In the genomic region with DNA sequence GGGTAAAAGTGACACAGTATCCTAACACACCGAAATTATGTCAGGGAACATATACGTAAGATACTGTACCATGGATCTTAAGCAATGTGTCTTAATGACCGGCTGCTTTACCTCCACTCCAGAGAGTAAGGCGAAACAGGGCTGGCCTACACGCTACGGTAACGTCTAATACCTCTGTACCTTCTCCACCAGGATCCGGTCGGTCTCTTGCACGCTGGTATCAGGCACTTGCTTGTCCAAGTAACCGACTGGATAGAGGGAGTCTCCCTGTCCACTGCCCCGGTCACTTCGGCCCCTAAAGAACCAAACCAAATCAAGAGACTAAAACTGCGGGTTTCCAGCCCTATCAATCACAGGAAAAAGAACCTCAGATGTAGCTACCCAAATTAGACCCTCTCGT, we compare ENCODE assay signal across 8 mouse cellular contexts. TPM values are rescaled to one million over a fixed set of nuclear protein-coding genes. Genes with fewer than 3 reads are reported as not detected.
DNase-seq lines count a peak whose midpoint lies in the region; ATAC-seq and TF ChIP-seq lines count a peak whose summit lies in the region.

No protein-coding gene starts in this region.

- ATAC-seq in heart, embryonic 13.5 days (ENCODE audit: extremely low read depth, insufficient number of reproducible peaks, low FRiP score, low TSS enrichment): no peak
- ATAC-seq in intestine, embryonic 15.5 days: peak; percentile 62
- ATAC-seq in midbrain, embryonic 15.5 days (replicated peaks): peak; percentile 61

- in situ Hi-C loops in ES-E14 (cut with MboI; ENCODE audit: low sequenced_read_pairs in 2 of 2, unreplicated experiment in 2 of 2): no loop called here

- H3K36me3 ChIP-seq in heart, embryonic 13.5 days: peaks cover 36% of the 10 kb centered on the region
- peaks cover 9% of the 10 kb centered on the region for H3K36me3 ChIP-seq in ES-E14 (ENCODE audit: control insufficient read depth, insufficient read depth, low read length, poor library complexity, severe bottlenecking)
- H3K36me3 ChIP-seq in intestine, embryonic 15.5 days: peaks cover 11% of the 10 kb centered on the region; the same call in 1 of the 2 replicates
- peaks cover 19% of the 10 kb centered on the region; the same call in 1 of the 2 replicates for H3K36me3 ChIP-seq in midbrain, embryonic 15.5 days (replicated peaks)

- H3K4me1 ChIP-seq in heart, embryonic 13.5 days: peaks cover 16% of the 10 kb centered on the region
- peaks cover 0 to 7% of the 10 kb centered on the region in 2 experiments; a peak in 2 of 4 replicates for H3K4me1 ChIP-seq in ES-E14 (ENCODE audit: control insufficient read depth in 2 of 2, insufficient read depth in 2 of 2, low read length in 2 of 2, poor library complexity in 1 of 2)
- H3K4me1 ChIP-seq in embryonic fibroblast, embryonic 13.5 days (ENCODE audit: control insufficient read depth, insufficient read depth, low read length): peaks cover 2% of the 10 kb centered on the region; the same call in 1 of the 2 replicates
- H3K4me1 ChIP-seq in intestine, embryonic 15.5 days (replicated peaks): peaks cover 5% of the 10 kb centered on the region; the same call in 1 of the 2 replicates
- H3K4me1 ChIP-seq in midbrain, embryonic 15.5 days: peaks cover 16% of the 10 kb centered on the region

- H3K4me2 ChIP-seq in heart, embryonic 13.5 days: peak overlapping the region; percentile 77
- H3K4me2 ChIP-seq in intestine, embryonic 15.5 days (replicated peaks): peak overlapping the region; percentile 85
- H3K4me2 ChIP-seq in midbrain, embryonic 15.5 days: peak overlapping the region; percentile 88

- 15% methylated on average over 15 of the region's 15 CpGs for WGBS in heart, embryonic 13.5 days
- WGBS in intestine, embryonic 15.5 days: 17% methylated on average over 15 of the region's 15 CpGs
- WGBS in midbrain, embryonic 15.5 days: 22% methylated on average over 15 of the region's 15 CpGs

- H3K4me3 ChIP-seq in heart, embryonic 13.5 days: peak overlapping the region; percentile 83
- H3K4me3 ChIP-seq in ES-E14 (ENCODE audit: insufficient read depth in 1 of 2, low read depth in 1 of 2, low read length in 2 of 2, poor library complexity in 1 of 2, severe bottlenecking in 1 of 2): peak overlapping the region; percentile 79 to 92
- H3K4me3 ChIP-seq in embryonic fibroblast, embryonic 13.5 days (ENCODE audit: insufficient read depth, low read length): peak overlapping the region; percentile 85
- H3K4me3 ChIP-seq in intestine, embryonic 15.5 days (replicated peaks): peak overlapping the region; percentile 92
- H3K4me3 ChIP-seq in midbrain, embryonic 15.5 days: peak overlapping the region; percentile 97

- no peak for TF ChIP-seq CTCF in embryonic fibroblast, embryonic 13.5 days (IDR thresholded peaks at IDR 0.05; ENCODE audit: borderline replicate concordance, insufficient read depth, low read length)

- no peak for TF ChIP-seq POLR2A in embryonic fibroblast, embryonic 13.5 days (IDR thresholded peaks at IDR 0.05; ENCODE audit: low read depth, low read length)

- intact Hi-C loops in heart, postnatal 25 days (cut with DNase I): loop anchor here (5.0 kb wide), 1 partner anchor 105 kb away; a partner anchor contains a TSS
- intact Hi-C loops in left cerebral cortex, postnatal 25 days (cut with DNase I): loop anchor here (5.0 kb wide), 1 partner anchor 100 kb away; a partner anchor contains a TSS

- peak overlapping the region; percentile 90 for H3K9ac ChIP-seq in heart, embryonic 13.5 days
- peak overlapping the region; percentile 84 for H3K9ac ChIP-seq in ES-E14 (ENCODE audit: insufficient read depth, low read depth, low read length, poor library complexity, severe bottlenecking)
- peak overlapping the region; percentile 87 for H3K9ac ChIP-seq in intestine, embryonic 15.5 days
- peak overlapping the region; percentile 89 for H3K9ac ChIP-seq in midbrain, embryonic 15.5 days

- DNase-seq in heart, postnatal 25 days (ENCODE audit: low spot score): no peak
- DNase-seq in ES-E14 (ENCODE audit: low read depth, low spot score): no peak
- DNase-seq in left cerebral cortex, postnatal 25 days (ENCODE audit: low spot score in 2 of 2): no peak
- no peak for DNase-seq in gastrocnemius, adult 18-20 months (ENCODE audit: low spot score)

- no peaks in the 10 kb centered on the region for H3K27me3 ChIP-seq in heart, embryonic 13.5 days (replicated peaks)
- no peaks in the 10 kb centered on the region for H3K27me3 ChIP-seq in intestine, embryonic 15.5 days (replicated peaks)
- H3K27me3 ChIP-seq in midbrain, embryonic 15.5 days (replicated peaks): no peaks in the 10 kb centered on the region

- H3K27ac ChIP-seq in heart, embryonic 13.5 days (replicated peaks): peak overlapping the region; percentile 84
- H3K27ac ChIP-seq in ES-E14 (ENCODE audit: insufficient read depth, low read depth, low read length, poor library complexity, severe bottlenecking): no peak overlapping the region
- no peak overlapping the region for H3K27ac ChIP-seq in embryonic fibroblast, embryonic 13.5 days (ENCODE audit: insufficient read depth, low read length)
- no peak overlapping the region for H3K27ac ChIP-seq in intestine, embryonic 15.5 days
- H3K27ac ChIP-seq in midbrain, embryonic 15.5 days: peak overlapping the region; percentile 93

- no peaks in the 10 kb centered on the region for H3K9me3 ChIP-seq in heart, embryonic 13.5 days
- H3K9me3 ChIP-seq in ES-E14 (ENCODE audit: control insufficient read depth, insufficient read depth, low read depth, low read length): no peaks in the 10 kb centered on the region
- no peaks in the 10 kb centered on the region for H3K9me3 ChIP-seq in intestine, embryonic 15.5 days
- no peaks in the 10 kb centered on the region for H3K9me3 ChIP-seq in midbrain, embryonic 15.5 days

TF ChIP-seq in ES-E14, 5 proteins besides CTCF, POLR2A, EP300 and RAD21:
- no peak for TF ChIP-seq MAFK (IDR thresholded peaks at IDR 0.05; ENCODE audit: insufficient read depth, low read depth, low read length)
- no peak for TF ChIP-seq ZC3H11A (IDR thresholded peaks at IDR 0.05; ENCODE audit: borderline replicate concordance, low read depth, low read length)
- TF ChIP-seq ZNF384 (IDR thresholded peaks at IDR 0.05; ENCODE audit: low read depth, low read length): no peak
- no peak for TF ChIP-seq CHD2 (IDR thresholded peaks at IDR 0.05; ENCODE audit: low read depth, low read length)
- no peak for TF ChIP-seq HCFC1 (IDR thresholded peaks at IDR 0.05; ENCODE audit: borderline replicate concordance, insufficient read depth, low read length)

RNA-seq across cellular contexts. Expression of a gene that starts 0.6 kb away (rescaled TPM):
- polyA plus RNA-seq in heart, embryonic 13.5 days (2015; fragmentation: Nextera tagmentation; extraction: Ambion mirVana): 96.8 and 109 TPM in 2 replicates
- 10 to 100 TPM; 60.5 to 61.0 TPM for total RNA-seq in heart, postnatal 25 days (2021)
- total RNA-seq in ES-E14 (2012; rRNA removed): 138 and 153 TPM in 2 replicates
- 65.8 and 71.9 TPM in 2 replicates for polyA plus RNA-seq in embryonic fibroblast, embryonic 13.5 days (2011; ENCODE audit: insufficient read length, low read depth, missing spikeins)
- 109 and 113 TPM in 2 replicates for polyA plus RNA-seq in intestine, embryonic 15.5 days (2015; fragmentation: Nextera tagmentation; extraction: Ambion mirVana)
- polyA plus RNA-seq in midbrain, embryonic 15.5 days (2015; fragmentation: Nextera tagmentation; extraction: Ambion mirVana): 175 and 188 TPM in 2 replicates
- 100 to 1,000 TPM; 157 to 167 TPM for total RNA-seq in left cerebral cortex, postnatal 25 days (2021)
- 10 to 100 TPM; 72.7 to 77.9 TPM for total RNA-seq in gastrocnemius, adult 18-20 months (2021)

RNA-seq across cellular contexts. Expression of a gene that starts 11.8 kb away (rescaled TPM):
- polyA plus RNA-seq in heart, embryonic 13.5 days (2015; fragmentation: Nextera tagmentation; extraction: Ambion mirVana): 22.0 and 22.3 TPM in 2 replicates
- 1 to 10 TPM; 4.6 to 4.7 TPM for total RNA-seq in heart, postnatal 25 days (2021)
- total RNA-seq in ES-E14 (2012; rRNA removed): 15.3 and 22.8 TPM in 2 replicates
- polyA plus RNA-seq in embryonic fibroblast, embryonic 13.5 days (2011; ENCODE audit: insufficient read length, low read depth, missing spikeins): 24.9 and 26.1 TPM in 2 replicates
- 35.2 and 43.0 TPM in 2 replicates for polyA plus RNA-seq in intestine, embryonic 15.5 days (2015; fragmentation: Nextera tagmentation; extraction: Ambion mirVana)
- polyA plus RNA-seq in midbrain, embryonic 15.5 days (2015; fragmentation: Nextera tagmentation; extraction: Ambion mirVana): 27.9 and 28.0 TPM in 2 replicates
- total RNA-seq in left cerebral cortex, postnatal 25 days (2021): 10 to 100 TPM; 13.2 to 13.8 TPM
- 1 to 10 TPM; 2.7 to 3.2 TPM for total RNA-seq in gastrocnemius, adult 18-20 months (2021)

Comparison
In these comparisons a context has a peak if more than half of its experiments do, and no peak if none do; other contexts are left out.
1. H3K27ac ChIP-seq: peak in heart, embryonic 13.5 days (single experiment) and midbrain, embryonic 15.5 days (single experiment); none in ES-E14 (single experiment), embryonic fibroblast, embryonic 13.5 days (single experiment) and intestine, embryonic 15.5 days (single experiment).
2. Peak in every context shown above with its lines, with median percentiles within 50 percentile points of each other: H3K4me2 ChIP-seq, H3K4me3 ChIP-seq and H3K9ac ChIP-seq.